Comparison of ENCODE assay signal across 15 mouse cellular contexts in the genomic region with DNA sequence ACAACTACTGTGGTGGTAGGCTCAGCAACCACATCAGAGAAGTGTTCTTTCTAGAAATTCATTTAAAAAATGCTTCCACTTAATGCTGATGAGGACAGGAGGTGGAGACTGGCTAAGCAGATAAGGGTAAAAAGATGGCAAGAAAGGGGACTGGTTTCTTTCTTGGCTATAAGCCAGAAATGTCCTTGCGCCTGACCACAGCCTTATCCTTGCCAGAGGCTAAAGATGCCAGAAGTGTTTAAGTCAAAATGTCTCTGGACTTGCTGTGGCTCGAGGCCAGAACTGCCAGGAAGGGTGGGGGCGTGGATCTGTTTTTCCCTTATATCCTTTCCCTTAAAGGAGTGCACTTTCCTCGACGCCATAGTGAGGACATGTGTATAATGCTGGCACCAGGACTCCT.
"Had no signal": no experiment of that assay in that cellular context is flagged by ENCODE, and none has a peak within 500 bp of the region (broad histone marks: within the 10 kb centered on the region; RNA-seq: fewer than 3 reads in every experiment).

No protein-coding gene starts in this region.

- H3K4me3 ChIP-seq: layer of hippocampus, adult 2 months; limb, embryonic 12.5 days; liver, embryonic 13.5 days; megakaryocyte, embryonic 14.5 days; midbrain, embryonic 15.5 days; neural tube, embryonic 12.5 days had no signal

- ATAC-seq: liver, postnatal 0 days; midbrain, embryonic 15.5 days had no signal

- H3K9me3 ChIP-seq: limb, embryonic 12.5 days; liver, embryonic 13.5 days; midbrain, embryonic 15.5 days; neural tube, embryonic 12.5 days had no signal

- H3K27ac ChIP-seq: layer of hippocampus, adult 2 months; limb, embryonic 12.5 days; liver, embryonic 13.5 days; macrophage; midbrain, embryonic 15.5 days; neural tube, embryonic 12.5 days had no signal

- H3K36me3 ChIP-seq: limb, embryonic 12.5 days; liver, embryonic 13.5 days; midbrain, embryonic 15.5 days; neural tube, embryonic 12.5 days had no signal

- H3K4me1 ChIP-seq: limb, embryonic 12.5 days; liver, embryonic 13.5 days; midbrain, embryonic 15.5 days; neural tube, embryonic 12.5 days had no signal

- H3K9ac ChIP-seq: limb, embryonic 12.5 days; liver, embryonic 13.5 days; liver, postnatal 0 days; midbrain, embryonic 15.5 days; neural tube, embryonic 12.5 days had no signal

- DNase-seq: kidney, adult 9 months; kidney, postnatal 10 days; liver; liver, embryonic 13.5 days; liver, postnatal 0 days; right cerebral cortex, adult 18-20 months; right cerebral cortex, postnatal 25 days; thymus, postnatal 36 days had no signal

- H3K4me2 ChIP-seq: limb, embryonic 12.5 days; liver, embryonic 13.5 days; midbrain, embryonic 11.5 days; midbrain, embryonic 15.5 days; neural tube, embryonic 12.5 days had no signal

- H3K27me3 ChIP-seq: liver, embryonic 13.5 days; megakaryocyte, embryonic 14.5 days; midbrain, embryonic 15.5 days; neural tube, embryonic 12.5 days had no signal
